Mouse (Mus musculus) forebrain, postnatal 0 days (tissue): Measurements from ENCODE around the gene Tsc22d1. TPM values are rescaled to one million over a fixed set of nuclear protein-coding genes. Genes with fewer than 3 reads are reported as not detected.

ENCODE experiments used
- ATAC-seq: fragments of 200-750 bp; cut with Nextera tagmentation; 2 replicates; pipeline ENCODE4 v1.8.0; 2017; ENCODE audit warnings: mild to moderate bottlenecking, moderate library complexity
- DNase-seq: peaks from one replicate; pipeline ENCODE4 v3.0.0-alpha.2; 2015
- H3K27ac ChIP-seq: fragments of 300-500 bp; sonication (generic); 2 replicates; pipeline ENCODE4 v1.5.1; 2014; ENCODE audit warnings: low read depth, mild to moderate bottlenecking, antibody characterized with exemption, low read length, moderate library complexity, mixed read lengths
- H3K27me3 ChIP-seq: fragments of 300-500 bp; sonication (generic); 2 replicates; pipeline ENCODE4 v1.6.1; 2014; ENCODE audit warnings: mild to moderate bottlenecking, low read length, mixed read lengths; ENCODE audit not compliant: insufficient read depth
- H3K36me3 ChIP-seq: fragments of 300-500 bp; sonication (generic); 2 replicates; pipeline ENCODE4 v1.6.1; 2014; ENCODE audit warnings: mild to moderate bottlenecking, moderate library complexity; ENCODE audit not compliant: insufficient read depth
- H3K4me1 ChIP-seq: fragments of 300-500 bp; sonication (generic); 2 replicates; pipeline ENCODE4 v1.6.1; 2014; ENCODE audit warnings: antibody characterized with exemption; ENCODE audit not compliant: insufficient read depth
- H3K4me2 ChIP-seq: fragments of 300-500 bp; sonication (generic); 2 replicates; pipeline ENCODE4 v1.6.1; 2014; ENCODE audit warnings: low read depth, mild to moderate bottlenecking, moderate library complexity
- H3K4me3 ChIP-seq: fragments of 300-500 bp; sonication (generic); 2 replicates; pipeline ENCODE4 v1.5.1; 2014; ENCODE audit warnings: low read depth, low read length, mixed read lengths
- H3K9ac ChIP-seq: fragments of 300-500 bp; sonication (generic); 2 replicates; pipeline ENCODE4 v1.6.1; 2014; ENCODE audit warnings: mild to moderate bottlenecking
- H3K9me3 ChIP-seq: fragments of 300-500 bp; sonication (generic); 2 replicates; pipeline ENCODE4 v1.6.1; 2016; ENCODE audit warnings: low read length
- CTCF ChIP-seq: sonication (generic); IDR thresholded peaks from 2 replicates; pipeline ENCODE4 v1.5.1; 2016; ENCODE audit warnings: antibody characterized with exemption, control low read depth, low read depth
- WGBS: fragments of 180-500 bp; shearing (Covaris S2); extraction: QIAGEN DNeasy Blood & Tissue Kit; methylation state at CpG from one replicate; pipeline ENCODE4 v1.1.7; 2014; 5-methylcytosine and 5-hydroxymethylcytosine counted together
- polyA plus RNA-seq: library from polyadenylated mRNA; unstranded; fragments of >200 nt; fragmentation: Nextera tagmentation; extraction: Ambion mirVana; gene quantifications from 2 replicates; pipeline ENCODE4 v1.2.1, GENCODE M21; 2015
- total RNA-seq: library from RNA; depleted of rRNA; stranded (reverse); fragments of >200 nt; gene quantifications from 2 replicates; pipeline ENCODE4 v1.2.3, GENCODE M21; 2014; rRNA removed

Tsc22d1 gene
- total RNA-seq (676 and 725 TPM in 2 replicates), polyA plus RNA-seq (575 and 682 TPM in 2 replicates)

GRCm38 (mm10) chr14:76414862-76415780 is at the start of gene Tsc22d1:
Gene Tsc22d1 (plus strand): TSS chr14:76414961.
- peaks cover 22% of the 10 kb centered on the region for H3K36me3 ChIP-seq
- peaks cover 25% of the 10 kb centered on the region for H3K4me1 ChIP-seq
- WGBS = 2% methylated on average over 96 of the region's 128 CpGs
- H3K9ac ChIP-seq = peak within 1 kb of the TSS; percentile 98
- H3K27ac ChIP-seq = peak within 1 kb of the TSS; percentile 100
- DNase-seq = no peak
- no peaks in the 10 kb centered on the region for H3K9me3 ChIP-seq
- H3K27me3 ChIP-seq = no peaks in the 10 kb centered on the region
- H3K4me3 ChIP-seq = peak within 1 kb of the TSS; percentile 96
- no peak for TF ChIP-seq CTCF
- peak within 1 kb of the TSS; percentile 74 for H3K4me2 ChIP-seq
- ATAC-seq = peak; percentile 5; the same call in 1 of the 2 replicates

GRCm38 (mm10) chr14:76373638-76374037 is 41.1 kb upstream of the Tsc22d1 start:
- Histone ChIP-seq H3K4me2 (no peak overlapping the region), H3K36me3 (no peaks in the 10 kb centered on the region), H3K9me3 (no peaks in the 10 kb centered on the region), H3K4me1 (no peaks in the 10 kb centered on the region), H3K27ac (no peak overlapping the region), H3K27me3 (no peaks in the 10 kb centered on the region), H3K9ac (no peak overlapping the region), H3K4me3 (no peak overlapping the region)
- WGBS = 95% methylated on average over 6 of the region's 6 CpGs
- no peak for DNase-seq
- TF ChIP-seq CTCF = no peak
- no peak for ATAC-seq

GRCm38 (mm10) chr14:76374601-76375000 is 40.2 kb upstream of the Tsc22d1 start:
- Histone ChIP-seq H3K4me3 (no peak overlapping the region), H3K27me3 (no peaks in the 10 kb centered on the region), H3K9ac (no peak overlapping the region), H3K4me2 (no peak overlapping the region), H3K9me3 (no peaks in the 10 kb centered on the region), H3K27ac (no peak overlapping the region), H3K36me3 (no peaks in the 10 kb centered on the region), H3K4me1 (no peaks in the 10 kb centered on the region)
- DNase-seq (peak; percentile 51), ATAC-seq (peak; percentile 65; the same call in 1 of the 2 replicates)
- 49% methylated on average over 6 of the region's 6 CpGs for WGBS
- no peak for TF ChIP-seq CTCF

GRCm38 (mm10) chr14:76376561-76376960 is 38.2 kb upstream of the Tsc22d1 start:
- Histone ChIP-seq H3K27ac (no peak overlapping the region), H3K4me1 (no peaks in the 10 kb centered on the region), H3K4me2 (no peak overlapping the region), H3K27me3 (no peaks in the 10 kb centered on the region), H3K4me3 (no peak overlapping the region), H3K9me3 (no peaks in the 10 kb centered on the region), H3K9ac (no peak overlapping the region), H3K36me3 (no peaks in the 10 kb centered on the region)
- WGBS = 86% methylated on average over 5 of the region's 5 CpGs
- no peak for TF ChIP-seq CTCF
- DNase-seq (no peak), ATAC-seq (no peak)

GRCm38 (mm10) chr14:76379411-76379810 is 35.4 kb upstream of the Tsc22d1 start:
- ATAC-seq (no peak), DNase-seq (no peak)
- WGBS = 96% methylated on average over 3 of the region's 3 CpGs
- Histone ChIP-seq H3K4me2 (no peak overlapping the region), H3K4me3 (no peak overlapping the region), H3K9me3 (no peaks in the 10 kb centered on the region), H3K27ac (no peak overlapping the region), H3K9ac (no peak overlapping the region), H3K27me3 (no peaks in the 10 kb centered on the region), H3K4me1 (no peaks in the 10 kb centered on the region), H3K36me3 (no peaks in the 10 kb centered on the region)
- no peak for TF ChIP-seq CTCF

- Histone ChIP-seq H3K36me3 (no peaks in the 10 kb centered on the region), H3K4me2 (no peak overlapping the region), H3K9me3 (no peaks in the 10 kb centered on the region), H3K27me3 (no peaks in the 10 kb centered on the region), H3K4me3 (no peak overlapping the region), H3K9ac (no peak overlapping the region), H3K4me1 (no peaks in the 10 kb centered on the region), H3K27ac (no peak overlapping the region)
- ATAC-seq (no peak), DNase-seq (no peak)
- 75% methylated on average over 7 of the region's 7 CpGs for WGBS
- TF ChIP-seq CTCF = no peak
These were observed 26.7 kb upstream of the Tsc22d1 start for GRCm38 (mm10) chr14:76388025-76388424.

GRCm38 (mm10) chr14:76398251-76398650 is 16.5 kb upstream of the Tsc22d1 start:
- no peak overlapping the region for H3K4me2 ChIP-seq
- no peaks in the 10 kb centered on the region for H3K36me3 ChIP-seq
- DNase-seq = peak; percentile 26
- H3K4me3 ChIP-seq = no peak overlapping the region
- no peak overlapping the region for H3K27ac ChIP-seq
- no peak for ATAC-seq
- H3K9ac ChIP-seq = no peak overlapping the region
- H3K9me3 ChIP-seq = no peaks in the 10 kb centered on the region
- TF ChIP-seq CTCF = no peak
- H3K27me3 ChIP-seq = no peaks in the 10 kb centered on the region
- H3K4me1 ChIP-seq = no peaks in the 10 kb centered on the region
